Mouse (Mus musculus) A20 (cell line): Measurements from ENCODE around the gene Tubb5.

ENCODE experiments used
- DNase-seq: peaks from one replicate; pipeline ENCODE4 v3.0.0-alpha.2; 2011; ENCODE audit warnings: low read depth, low spot score

Tubb5 gene

DNA sequence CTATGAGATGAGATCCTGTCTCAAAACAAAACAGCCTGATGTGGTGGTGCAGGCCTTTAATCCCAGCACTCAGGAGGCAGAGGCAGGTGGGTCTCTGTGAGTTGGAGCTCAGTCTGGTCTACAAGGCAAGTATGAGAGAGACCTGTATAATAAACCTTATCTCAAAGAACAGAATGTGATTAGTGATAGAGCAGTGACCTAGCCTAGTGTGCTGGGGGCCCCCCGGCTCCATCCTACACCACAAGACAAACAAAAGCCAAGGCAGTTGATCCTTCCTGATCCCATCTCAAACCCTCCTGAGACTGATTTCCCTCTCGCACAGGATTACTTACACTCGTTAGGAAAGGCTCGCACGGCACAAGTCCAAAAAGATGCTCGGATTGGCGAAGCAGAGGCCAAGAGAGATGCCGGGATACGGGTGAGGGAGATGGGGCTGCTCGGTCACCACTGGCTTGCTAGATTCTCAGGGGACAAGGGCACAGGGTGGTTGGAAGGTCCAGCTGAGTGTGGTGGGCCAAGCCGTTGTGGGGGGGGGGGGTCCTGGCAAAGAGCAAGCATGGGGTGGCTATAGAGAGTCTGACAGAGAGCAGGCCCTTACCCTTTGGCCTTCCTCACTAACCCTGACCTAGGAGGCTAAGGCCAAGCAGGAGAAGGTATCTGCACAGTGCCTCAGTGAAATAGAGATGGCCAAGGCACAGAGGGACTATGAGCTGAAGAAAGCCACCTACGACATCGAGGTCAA lies 12.8 kb downstream of the Tubb5 start:
- DNase-seq, result no peak

DNA sequence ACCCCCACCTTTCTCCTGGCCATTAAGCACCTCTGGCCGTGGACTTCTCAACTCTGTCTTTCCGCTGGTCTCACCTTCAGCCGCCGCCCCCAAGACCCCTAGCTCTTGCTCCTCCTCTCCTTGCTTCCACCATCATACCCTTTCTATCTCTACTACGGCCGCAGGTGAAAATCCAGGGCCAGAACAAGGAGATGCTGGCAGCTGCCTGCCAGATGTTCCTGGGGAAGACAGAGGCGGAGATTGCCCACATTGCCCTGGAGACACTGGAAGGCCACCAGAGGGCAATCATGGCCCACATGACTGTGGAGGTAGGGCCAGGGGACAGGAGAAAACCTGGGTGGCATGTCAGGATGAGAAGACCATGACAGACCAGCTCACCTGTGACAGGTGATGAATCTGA lies 13.7 kb downstream of the Tubb5 start:
- DNase-seq, result no peak

DNA sequence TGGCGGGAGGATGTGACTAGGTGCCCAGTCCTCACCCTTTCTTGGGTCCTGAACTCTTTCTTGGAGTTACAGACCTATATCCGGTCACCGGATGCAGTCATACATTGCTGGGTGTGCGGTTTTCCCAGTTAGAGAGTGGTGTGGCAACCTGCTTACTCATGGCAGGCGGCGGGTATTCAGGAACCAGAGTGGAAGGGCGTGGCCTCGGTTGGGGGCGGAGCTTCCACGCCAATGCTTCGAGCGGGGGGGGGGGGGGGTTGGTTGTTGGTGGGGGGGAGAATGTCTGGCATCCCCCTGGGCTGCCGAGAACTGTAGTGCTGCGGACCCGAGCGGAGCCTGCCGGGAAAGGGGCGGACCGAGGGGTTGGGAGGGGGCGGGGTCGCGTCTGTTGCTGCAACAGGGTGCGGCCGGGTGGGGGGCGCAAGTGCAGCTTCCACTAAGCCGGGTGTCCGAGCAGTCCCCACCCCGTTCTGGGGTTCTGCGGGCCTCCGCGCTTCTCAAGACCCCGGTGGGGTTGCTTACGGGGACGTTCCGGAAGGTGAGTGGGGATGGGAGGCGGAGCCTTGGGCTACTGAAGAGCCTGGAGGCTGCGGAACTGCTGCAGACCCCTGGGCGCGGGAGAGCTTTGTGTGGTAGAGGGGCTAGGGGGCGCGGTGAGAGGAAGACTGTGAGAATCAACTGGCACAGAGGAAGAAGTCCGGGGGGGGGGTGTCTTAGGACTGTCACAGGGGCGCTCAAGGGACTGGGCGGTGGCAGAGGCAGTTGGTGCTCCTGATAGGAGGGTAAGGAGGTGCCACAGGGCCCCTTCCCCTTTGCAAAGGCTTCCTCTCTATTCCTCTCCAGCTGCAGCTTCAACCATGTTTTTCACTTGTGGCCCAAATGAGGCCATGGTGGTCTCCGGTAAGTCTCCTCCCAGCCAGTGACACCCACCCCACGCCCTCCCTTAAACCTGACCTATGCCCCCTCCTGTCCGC lies 14.9 kb downstream of the Tubb5 start, which contains the start of gene Flot1:
Gene Flot1, plus strand, starts transcription at position 267 of the 974 bp plus-strand sequence.
- DNase-seq, result peak; percentile 91

DNA sequence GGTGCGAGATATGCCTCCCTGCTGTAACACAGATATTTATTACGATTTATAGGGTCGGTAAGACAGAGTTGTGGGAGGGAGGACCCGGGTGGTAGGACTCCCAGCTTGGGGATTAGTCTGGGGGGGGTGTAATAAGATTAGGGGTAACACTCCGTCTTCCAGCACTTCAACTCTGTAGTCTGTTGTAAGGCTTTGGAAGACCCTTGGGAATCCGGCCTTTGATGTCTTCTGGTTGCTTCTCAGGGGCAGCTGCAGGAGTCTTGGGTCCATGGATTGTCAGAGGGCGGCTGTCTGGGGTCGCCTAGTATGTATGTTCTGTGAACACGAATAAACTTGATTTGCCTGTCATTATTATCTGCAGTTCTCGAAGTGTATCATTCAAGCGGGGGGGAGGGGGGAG lies 15.5 kb downstream of the Tubb5 start:
- DNase-seq, result no peak

DNA sequence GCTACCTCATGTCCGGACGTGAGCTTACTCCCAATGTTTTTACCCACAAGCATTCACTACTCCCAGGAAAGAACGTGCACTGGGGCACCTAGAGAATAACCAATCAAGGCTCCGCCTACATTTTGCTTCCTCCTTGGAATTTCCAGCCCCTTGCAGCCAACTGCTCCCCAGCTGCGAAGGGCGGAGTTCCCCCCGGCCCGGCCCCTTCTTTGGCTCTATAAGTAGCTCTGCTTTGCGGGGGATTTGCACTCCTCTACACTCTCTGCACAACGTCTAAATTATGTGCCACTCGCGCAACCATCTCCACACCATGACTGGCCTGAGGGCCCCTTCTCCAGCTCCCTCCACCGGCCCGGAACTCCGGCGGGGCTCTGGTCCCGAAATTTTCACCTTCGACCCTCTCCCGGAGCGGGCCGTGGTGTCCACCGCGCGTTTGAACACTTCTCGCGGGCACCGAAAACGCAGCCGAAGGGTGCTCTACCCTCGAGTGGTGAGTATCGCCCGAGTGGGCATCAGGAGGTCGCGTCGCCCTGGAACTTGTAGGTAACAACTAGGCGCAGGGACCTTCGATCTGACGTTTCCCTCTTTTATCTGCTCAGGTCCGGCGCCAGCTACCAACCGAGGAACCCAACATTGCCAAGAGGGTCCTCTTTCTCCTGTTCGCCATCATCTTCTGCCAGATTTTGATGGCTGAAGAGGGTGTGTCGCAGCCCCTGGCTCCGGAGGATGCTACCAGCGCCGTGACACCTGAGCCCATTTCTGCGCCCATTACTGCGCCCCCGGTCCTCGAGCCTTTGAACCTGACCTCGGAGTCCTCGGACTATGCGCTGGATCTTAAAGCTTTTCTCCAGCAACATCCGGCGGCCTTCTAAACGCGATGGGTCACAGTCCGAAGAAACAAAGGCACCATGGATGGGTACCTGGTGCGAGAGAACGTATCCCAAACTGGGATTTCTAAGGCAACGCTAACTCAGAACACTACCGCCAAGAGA lies 16.4 kb downstream of the Tubb5 start, which contains the start of gene Ier3:
Gene Ier3, plus strand, starts transcription at position 246 of the 992 bp plus-strand sequence.
- DNase-seq, result peak; percentile 45

DNA sequence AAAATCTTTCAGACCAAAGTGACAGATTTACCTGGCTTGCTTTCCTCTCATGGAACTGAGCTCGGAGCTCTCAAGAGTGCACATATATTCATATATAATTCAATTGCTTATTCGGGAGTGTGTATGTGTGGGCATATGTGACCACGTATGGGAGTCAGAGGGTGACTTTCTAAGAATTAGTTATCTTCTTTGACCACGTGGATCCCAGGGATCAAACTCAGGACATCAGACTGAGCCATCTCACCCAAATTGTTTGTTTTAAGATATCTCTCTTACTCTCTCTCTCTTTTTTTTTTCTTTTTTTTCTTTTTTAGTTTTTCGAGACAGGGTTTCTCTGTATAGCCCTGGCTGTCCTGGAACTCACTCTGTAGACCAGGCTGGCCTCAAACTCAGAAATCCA lies 18.0 kb downstream of the Tubb5 start:
- DNase-seq, result no peak

DNA sequence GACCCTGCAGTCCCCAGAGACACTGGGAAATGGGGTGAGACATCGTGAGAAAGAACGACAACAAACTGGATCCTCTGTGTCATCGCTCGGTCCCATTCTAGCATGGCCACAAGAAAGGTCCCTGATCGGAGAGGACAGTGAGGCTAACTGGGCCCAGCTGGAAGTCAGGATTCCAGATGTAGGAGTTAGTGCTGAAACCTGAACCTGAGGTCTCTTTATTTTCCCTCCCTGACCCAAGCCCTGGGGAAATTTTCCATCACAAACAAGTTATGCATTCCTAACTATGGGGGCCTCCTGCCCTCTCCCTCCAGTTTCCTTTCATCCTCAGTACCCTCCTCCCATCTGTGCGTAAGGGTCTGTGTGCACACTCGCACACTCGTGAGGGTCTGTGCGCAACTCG lies 20.9 kb downstream of the Tubb5 start:
- DNase-seq, result no peak

DNA sequence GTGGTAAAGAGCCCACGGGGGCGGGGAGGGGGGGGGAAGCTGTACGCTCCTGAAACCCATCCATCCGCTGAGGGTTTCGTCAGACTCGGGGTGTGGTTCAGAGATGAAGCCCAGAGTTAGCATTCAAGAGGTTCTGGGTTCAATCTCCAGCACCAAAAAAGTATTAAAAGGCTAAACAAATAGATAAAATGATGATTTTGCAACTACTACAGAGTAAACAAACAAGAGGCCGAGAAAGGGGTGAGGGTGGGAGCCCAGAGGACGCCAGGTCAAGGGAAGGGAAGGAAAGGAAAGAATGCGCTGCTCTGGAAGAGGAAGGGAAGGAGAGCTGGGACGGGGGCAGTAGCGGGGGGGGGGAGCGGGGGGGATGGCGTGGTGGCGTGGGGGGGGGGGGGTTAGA lies 21.4 kb downstream of the Tubb5 start:
- no peak for DNase-seq

DNA sequence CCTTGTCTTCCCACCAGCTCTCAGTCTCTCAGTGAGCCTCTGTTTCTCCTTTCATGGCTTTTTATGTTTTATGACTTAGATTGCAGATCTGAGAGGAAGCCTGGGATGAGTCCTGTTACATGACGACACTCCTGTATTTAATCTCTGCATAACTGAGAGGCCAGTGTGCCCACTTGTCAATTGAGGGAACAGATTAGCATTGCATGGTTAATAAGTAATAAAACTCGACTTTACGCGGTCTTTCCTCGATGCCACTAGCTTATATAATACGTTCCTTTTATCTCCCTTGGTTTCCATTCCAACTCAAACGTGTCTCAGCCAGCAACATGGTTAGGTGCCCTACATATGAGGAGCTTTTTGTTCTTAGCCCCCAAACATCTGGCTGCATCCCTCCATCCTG lies 22.3 kb downstream of the Tubb5 start:
- DNase-seq, result no peak

DNA sequence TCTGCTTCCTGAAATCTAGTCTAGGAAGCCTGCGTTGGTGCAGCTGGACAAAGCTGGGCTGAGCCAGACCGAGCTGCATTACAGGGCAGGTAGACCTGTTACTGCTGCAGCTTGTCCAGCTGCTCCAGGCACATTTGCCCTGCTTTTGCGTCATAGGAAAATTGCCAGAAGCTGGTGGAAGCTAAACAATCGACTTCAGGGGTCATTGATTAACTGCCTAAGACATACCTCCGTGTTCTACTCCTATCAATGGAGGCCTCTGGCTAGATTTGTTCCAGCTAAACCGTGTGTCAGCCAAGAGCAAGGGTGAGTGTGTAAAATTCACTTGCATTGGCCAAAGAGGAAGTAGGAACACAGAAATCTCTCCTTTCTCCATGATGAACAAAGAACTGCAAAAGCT lies 23.4 kb downstream of the Tubb5 start:
- DNase-seq, result no peak

DNA sequence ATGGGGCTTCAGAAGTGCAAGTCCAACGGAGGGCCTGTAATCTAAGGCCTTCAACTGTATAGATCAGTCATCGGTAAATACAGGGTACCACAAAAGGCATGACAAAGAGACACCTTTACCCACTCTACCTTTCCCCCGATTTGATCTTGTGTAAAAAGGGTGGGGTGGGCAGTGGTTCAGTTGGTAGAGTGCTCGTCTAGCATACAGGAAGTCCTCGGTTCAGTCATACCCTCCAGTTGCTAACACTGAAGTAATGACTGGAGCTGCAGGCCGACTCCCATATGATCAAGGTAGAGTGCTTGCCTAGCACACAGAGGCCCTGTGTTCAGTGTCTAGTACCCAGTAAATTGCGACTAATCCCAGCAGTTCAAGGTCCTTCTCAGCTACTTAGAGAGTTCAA lies 24.5 kb downstream of the Tubb5 start:
- DNase-seq, result no peak

DNA sequence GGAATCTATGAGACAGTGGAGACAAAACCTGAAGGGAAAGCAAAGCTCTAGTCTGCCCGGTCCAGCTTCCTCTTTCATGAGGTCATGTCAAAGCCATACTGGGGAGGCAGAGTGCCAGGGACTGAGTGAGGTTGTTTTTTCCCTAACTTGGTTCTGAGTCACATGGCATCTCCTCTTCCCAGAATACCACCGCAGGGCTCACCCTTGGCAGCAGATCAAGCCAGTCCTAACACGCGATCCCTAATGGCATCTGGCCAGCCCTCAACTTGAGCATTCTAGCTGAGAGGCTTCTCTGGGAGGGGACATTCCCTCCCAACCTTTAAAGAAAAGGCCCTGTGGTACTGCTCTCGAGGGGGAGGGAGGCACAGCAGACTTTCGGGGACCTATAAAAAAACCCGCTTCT lies 24.9 kb downstream of the Tubb5 start:
- DNase-seq, result peak; percentile 75

DNA sequence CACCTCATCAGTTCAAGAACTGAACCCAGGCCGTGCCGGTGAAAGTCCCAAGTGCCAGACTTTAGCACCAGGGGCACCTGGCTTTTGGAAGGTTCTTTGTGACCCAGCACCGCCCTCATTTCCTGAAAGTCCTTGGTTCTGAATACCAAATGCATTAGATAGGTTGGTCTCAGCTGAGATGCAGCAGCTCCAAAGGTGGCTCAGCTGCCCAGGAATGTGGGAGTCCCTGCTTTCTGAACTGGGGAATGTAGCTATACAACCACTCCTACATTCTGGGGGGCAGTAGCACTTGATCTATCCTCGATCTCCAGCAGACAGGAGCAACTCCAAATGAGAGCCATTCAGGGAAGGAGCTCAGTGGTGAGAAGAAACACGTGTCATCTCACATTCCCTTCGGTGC lies 25.4 kb downstream of the Tubb5 start:
- no peak for DNase-seq

DNA sequence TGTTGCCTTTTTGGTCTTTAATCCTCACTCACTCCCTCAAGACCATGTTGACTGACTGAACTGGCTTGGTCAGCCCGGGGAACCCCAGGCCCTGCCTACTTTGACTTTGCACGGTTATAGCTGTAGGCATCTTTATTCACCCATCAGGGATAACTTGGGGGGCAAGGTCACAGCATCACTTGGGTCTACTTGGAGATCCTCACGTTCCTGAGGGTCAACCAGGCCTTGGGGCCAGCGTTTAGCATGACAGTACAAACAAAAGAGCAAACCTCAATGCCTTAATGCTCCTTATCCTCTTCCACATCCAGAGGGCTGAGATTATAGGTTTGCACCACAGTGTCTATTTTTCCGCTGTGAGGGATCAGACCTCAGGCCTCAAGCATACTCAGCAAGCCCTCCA lies 25.8 kb downstream of the Tubb5 start:
- DNase-seq, result no peak

DNA sequence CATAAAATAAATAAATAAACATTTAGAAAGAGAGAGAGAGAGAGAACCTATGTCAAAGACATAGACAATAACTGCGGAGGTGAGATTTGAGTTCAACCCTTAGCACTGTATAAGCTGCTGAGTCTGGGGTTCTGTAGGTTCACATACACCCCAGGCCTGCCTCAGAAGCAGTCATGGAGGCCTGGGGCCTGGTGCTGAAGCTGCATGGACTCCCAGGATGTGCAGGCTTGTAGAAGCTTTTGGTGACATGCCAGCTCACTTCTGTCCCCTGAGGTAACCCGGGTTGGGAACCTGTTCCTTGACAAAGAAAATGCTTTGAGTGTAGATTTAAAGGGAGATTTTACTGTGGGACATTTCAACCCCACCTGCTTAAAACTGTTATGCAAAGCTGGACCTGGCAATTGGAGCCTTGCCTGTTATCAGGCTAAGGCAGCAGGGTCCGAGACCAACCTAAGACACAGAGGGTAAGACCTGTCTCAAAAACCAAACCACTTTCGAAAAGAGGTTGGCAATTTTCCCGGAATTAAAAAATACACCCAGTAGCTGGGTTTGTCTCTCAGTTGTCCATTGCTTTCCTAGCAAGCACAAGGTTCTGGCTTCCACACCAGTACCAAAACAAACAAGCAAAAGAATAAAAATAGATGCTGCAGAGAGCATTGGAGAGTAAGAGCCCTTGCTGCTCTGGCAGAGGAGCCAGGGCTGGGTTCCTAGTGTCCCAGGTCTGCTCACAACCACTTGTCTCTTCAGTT lies 27.0 kb downstream of the Tubb5 start:
- no peak for DNase-seq

DNA sequence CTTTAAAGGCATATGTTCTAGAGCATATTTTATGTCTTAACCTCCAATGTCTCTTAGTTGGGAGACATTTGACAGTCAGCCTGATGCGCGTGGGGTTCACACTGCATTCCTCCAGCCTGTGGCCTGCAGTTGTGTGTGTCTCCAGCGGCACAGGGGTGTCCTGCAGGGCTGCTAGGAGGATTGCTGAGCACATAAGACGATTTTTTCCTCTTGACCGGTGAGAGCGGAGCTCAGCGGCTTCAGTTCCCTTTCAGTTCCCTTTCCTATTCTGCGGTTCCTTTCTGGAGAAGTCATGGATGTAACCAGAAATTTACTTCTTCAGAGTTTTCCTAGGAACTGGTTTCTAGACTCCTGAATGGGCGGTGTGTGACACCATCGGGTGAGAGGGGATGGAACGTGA lies 28.7 kb downstream of the Tubb5 start:
- no peak for DNase-seq

DNA sequence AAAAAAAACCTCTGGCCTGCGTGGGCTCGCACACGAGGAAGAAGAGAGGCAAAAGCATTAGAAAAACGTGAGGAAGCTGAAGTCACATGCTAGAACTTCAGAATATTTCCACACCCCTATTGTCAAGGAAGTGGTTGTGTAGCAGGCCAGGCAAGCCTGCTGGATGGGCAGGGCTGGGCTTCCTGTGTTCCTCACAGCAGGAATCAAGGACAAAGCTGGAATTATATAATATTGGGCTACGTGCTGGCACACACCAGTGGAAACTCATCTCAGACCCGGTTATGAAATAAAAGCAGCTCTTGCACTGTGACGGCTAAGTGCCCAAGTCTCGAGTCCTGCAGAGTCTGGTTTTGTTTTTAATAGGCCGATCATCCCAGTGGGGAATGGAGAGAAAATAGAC lies 30.0 kb downstream of the Tubb5 start:
- no peak for DNase-seq

DNA sequence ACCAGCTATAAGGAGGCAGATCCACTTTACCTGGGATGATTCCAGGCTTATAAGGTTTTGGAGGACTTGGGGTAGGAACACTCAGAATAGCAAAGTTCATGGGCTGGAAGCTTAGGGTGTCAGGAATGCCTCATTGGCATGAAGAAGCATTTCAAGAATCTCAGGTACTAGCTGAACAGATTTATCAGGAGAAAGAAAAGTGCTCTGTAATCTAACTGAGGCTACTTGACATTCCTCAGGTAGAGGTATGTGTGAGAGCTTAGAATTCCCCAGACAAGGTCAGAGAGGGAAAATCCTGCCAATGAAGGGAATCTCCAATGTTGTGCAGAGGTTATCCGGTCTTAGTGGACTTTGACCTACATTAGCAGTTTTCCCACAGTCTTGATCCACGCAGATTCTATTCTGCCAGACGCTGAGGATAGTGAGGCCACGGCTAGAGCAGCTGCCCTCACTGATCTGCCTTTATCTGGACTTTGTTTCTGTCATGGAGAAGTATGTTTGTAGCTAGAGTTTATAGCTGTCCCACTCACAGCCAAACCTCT lies 34.2 kb downstream of the Tubb5 start:
- no peak for DNase-seq

DNA sequence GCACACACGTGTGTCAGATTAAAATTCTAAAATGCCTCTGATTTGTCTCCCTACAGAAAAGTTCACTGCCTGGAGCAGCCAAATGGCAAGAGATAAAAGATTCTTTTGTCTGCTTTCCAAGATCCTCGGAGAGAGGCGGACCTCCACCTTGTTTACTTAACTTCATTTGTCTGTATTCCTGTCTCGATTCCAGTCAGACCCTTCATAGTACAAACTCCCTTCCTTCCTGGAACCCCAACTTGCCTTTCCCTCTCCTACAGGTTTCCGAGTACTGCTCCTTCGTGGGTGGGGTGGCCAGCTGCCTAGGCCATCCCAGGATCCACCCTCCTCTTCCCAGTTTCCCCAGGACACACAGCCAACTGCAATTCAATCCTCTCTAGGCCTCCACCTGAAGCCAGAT lies 35.1 kb downstream of the Tubb5 start:
- no peak for DNase-seq

DNA sequence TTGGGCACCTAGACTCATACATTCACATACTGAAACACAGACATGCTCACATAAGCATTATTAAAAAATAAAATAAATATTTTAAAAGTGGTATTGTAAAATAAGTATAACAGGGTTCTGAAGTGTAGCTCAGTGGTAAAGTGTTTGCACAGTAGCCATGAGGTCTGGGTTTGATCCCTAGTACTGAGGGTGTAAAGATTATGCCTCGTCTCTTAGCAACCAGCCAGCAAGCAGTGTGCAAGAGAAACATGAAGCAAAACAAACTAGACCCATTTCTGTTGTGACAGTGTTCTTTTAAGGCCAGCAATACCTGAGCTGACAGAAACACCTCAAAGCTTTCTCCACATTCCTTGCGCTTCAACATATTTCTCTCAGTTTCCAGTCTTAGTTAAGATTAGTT lies 37.2 kb downstream of the Tubb5 start:
- no peak for DNase-seq

DNA sequence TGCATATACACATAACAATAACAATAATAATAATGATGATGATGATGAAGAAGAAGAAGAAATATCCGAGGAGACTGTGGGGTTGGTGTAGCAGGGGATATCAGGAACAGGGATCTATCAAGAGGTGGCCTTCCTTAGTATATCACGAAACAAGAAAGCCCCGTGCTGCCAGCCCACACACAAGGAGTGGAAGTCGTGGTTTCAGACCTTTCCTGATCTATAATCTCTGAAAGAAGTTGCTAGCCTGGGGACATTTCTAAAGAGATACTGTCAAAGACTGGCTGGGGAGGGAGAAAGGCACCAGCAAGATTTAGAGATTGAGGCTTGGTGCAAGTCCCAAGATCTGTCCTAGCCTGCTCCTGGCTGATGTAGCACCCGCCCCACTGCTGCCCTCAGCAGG lies 41.3 kb downstream of the Tubb5 start:
- DNase-seq, result no peak
